Mouse (Mus musculus): ENCODE data around the gene Rad51c. TPM values are rescaled to one million over a fixed set of nuclear protein-coding genes. Genes with fewer than 3 reads are reported as not detected.
A peak's percentile ranks its signal among the peaks of the same experiment; 100 is the strongest.
"Not testable (repeated sequence)": the region's sequence is repeated elsewhere in the genome, so short reads cannot be mapped to it uniquely, and the experiment has no call there.

Gene Rad51c
- polyA plus RNA-seq, 1 experiment = 4.0 TPM

- H3K4me3 ChIP-seq (ENCODE audit: insufficient read depth, poor library complexity, severe bottlenecking) = no peak overlapping the region
- no peaks in the 10 kb centered on the region for H3K79me3 ChIP-seq (ENCODE audit: low read depth)
- TF ChIP-seq MYOD1 (IDR thresholded peaks at IDR 0.05; ENCODE audit: control insufficient read depth, insufficient read length, low read depth) (no peak), FOSL1 (IDR thresholded peaks at IDR 0.05; ENCODE audit: insufficient read depth, low read length, poor library complexity, severe bottlenecking) (no peak), USF1 (IDR thresholded peaks at IDR 0.05; ENCODE audit: low read depth) (peak; percentile 84), MYOG (IDR thresholded peaks at IDR 0.05; ENCODE audit: control insufficient read depth, extremely low read depth, insufficient read length) (no peak), MAX (IDR thresholded peaks at IDR 0.05) (peak; percentile 92), CTCF (IDR thresholded peaks at IDR 0.05; ENCODE audit: control insufficient read depth, insufficient read depth, insufficient read length) (no peak), CEBPB (IDR thresholded peaks at IDR 0.05; ENCODE audit: low read depth) (peak; percentile 60)
- H3K79me2 ChIP-seq (ENCODE audit: control insufficient read depth, insufficient read depth) = no peaks in the 10 kb centered on the region
- H3ac ChIP-seq (ENCODE audit: control insufficient read depth, insufficient read length, low read depth) = no peak overlapping the region
- H3K36me3 ChIP-seq (ENCODE audit: control insufficient read depth, insufficient read depth) = no peaks in the 10 kb centered on the region
- H3K27me3 ChIP-seq (ENCODE audit: control insufficient read depth, insufficient read depth, insufficient read length) = no peaks in the 10 kb centered on the region
Observed at GRCm38 (mm10) chr11:87443373-87443883, 38.7 kb upstream of the Rad51c start.

GRCm38 (mm10) chr11:87442643-87443372 lies 38.1 kb upstream of the Rad51c start:
- H3K4me3 ChIP-seq (ENCODE audit: insufficient read depth, poor library complexity, severe bottlenecking) = not testable (repeated sequence)
- peak; percentile 94 for TF ChIP-seq MAX (IDR thresholded peaks at IDR 0.05)

GRCm38 (mm10) chr11:87439796-87440420 lies 35.2 kb upstream of the Rad51c start:
- H3K79me2 ChIP-seq (ENCODE audit: control insufficient read depth, insufficient read depth) = no peaks in the 10 kb centered on the region
- H3K27me3 ChIP-seq (ENCODE audit: control insufficient read depth, insufficient read depth, insufficient read length) = no peaks in the 10 kb centered on the region
- H3K4me3 ChIP-seq (ENCODE audit: insufficient read depth, poor library complexity, severe bottlenecking) = no peak overlapping the region
- H3K79me3 ChIP-seq (ENCODE audit: low read depth) = no peaks in the 10 kb centered on the region
- no peak overlapping the region for H3ac ChIP-seq (ENCODE audit: control insufficient read depth, insufficient read length, low read depth)
- TF ChIP-seq FOSL1 (IDR thresholded peaks at IDR 0.05; ENCODE audit: insufficient read depth, low read length, poor library complexity, severe bottlenecking) = no peak
- TF ChIP-seq MAX (IDR thresholded peaks at IDR 0.05) = no peak
- no peak for TF ChIP-seq MYOD1 (IDR thresholded peaks at IDR 0.05; ENCODE audit: control insufficient read depth, insufficient read length, low read depth)
- TF ChIP-seq CTCF (IDR thresholded peaks at IDR 0.05; ENCODE audit: control insufficient read depth, insufficient read depth, insufficient read length) = no peak
- no peak for TF ChIP-seq USF1 (IDR thresholded peaks at IDR 0.05; ENCODE audit: low read depth)
- no peak for TF ChIP-seq CEBPB (IDR thresholded peaks at IDR 0.05; ENCODE audit: low read depth)
- no peak for TF ChIP-seq MYOG (IDR thresholded peaks at IDR 0.05; ENCODE audit: control insufficient read depth, extremely low read depth, insufficient read length)
- H3K36me3 ChIP-seq (ENCODE audit: control insufficient read depth, insufficient read depth) = no peaks in the 10 kb centered on the region

More at GRCm38 (mm10) chr11:87442643-87443372, 38.1 kb upstream of the Rad51c start:
- not testable (repeated sequence) for H3K27me3 ChIP-seq (ENCODE audit: control insufficient read depth, insufficient read depth, insufficient read length); H3K36me3 ChIP-seq (ENCODE audit: control insufficient read depth, insufficient read depth); H3K79me2 ChIP-seq (ENCODE audit: control insufficient read depth, insufficient read depth); H3K79me3 ChIP-seq (ENCODE audit: low read depth); H3ac ChIP-seq (ENCODE audit: control insufficient read depth, insufficient read length, low read depth)

GRCm38 (mm10) chr11:87436326-87437232 lies 31.8 kb upstream of the Rad51c start:
- Histone ChIP-seq H3ac (ENCODE audit: control insufficient read depth, insufficient read length, low read depth) (no peak overlapping the region), H3K4me3 (ENCODE audit: insufficient read depth, poor library complexity, severe bottlenecking) (no peak overlapping the region), H3K36me3 (ENCODE audit: control insufficient read depth, insufficient read depth) (no peaks in the 10 kb centered on the region), H3K79me3 (ENCODE audit: low read depth) (no peaks in the 10 kb centered on the region), H3K79me2 (ENCODE audit: control insufficient read depth, insufficient read depth) (no peaks in the 10 kb centered on the region), H3K27me3 (ENCODE audit: control insufficient read depth, insufficient read depth, insufficient read length) (no peaks in the 10 kb centered on the region)
- TF ChIP-seq MYOD1 (IDR thresholded peaks at IDR 0.05; ENCODE audit: control insufficient read depth, insufficient read length, low read depth) (no peak), USF1 (IDR thresholded peaks at IDR 0.05; ENCODE audit: low read depth) (no peak), CTCF (IDR thresholded peaks at IDR 0.05; ENCODE audit: control insufficient read depth, insufficient read depth, insufficient read length) (no peak), MAX (IDR thresholded peaks at IDR 0.05) (no peak), CEBPB (IDR thresholded peaks at IDR 0.05; ENCODE audit: low read depth) (no peak), MYOG (IDR thresholded peaks at IDR 0.05; ENCODE audit: control insufficient read depth, extremely low read depth, insufficient read length) (no peak), FOSL1 (IDR thresholded peaks at IDR 0.05; ENCODE audit: insufficient read depth, low read length, poor library complexity, severe bottlenecking) (no peak)

GRCm38 (mm10) chr11:87435107-87435506 lies 30.4 kb upstream of the Rad51c start:
- not testable (repeated sequence) for H3ac ChIP-seq (ENCODE audit: control insufficient read depth, insufficient read length, low read depth); H3K36me3 ChIP-seq (ENCODE audit: control insufficient read depth, insufficient read depth); H3K27me3 ChIP-seq (ENCODE audit: control insufficient read depth, insufficient read depth, insufficient read length); H3K79me2 ChIP-seq (ENCODE audit: control insufficient read depth, insufficient read depth); H3K79me3 ChIP-seq (ENCODE audit: low read depth); H3K4me3 ChIP-seq (ENCODE audit: insufficient read depth, poor library complexity, severe bottlenecking)
